Mouse (Mus musculus): ENCODE results near the gene Ugt2b5.
"Not testable (repeated sequence)": the region's sequence is repeated elsewhere in the genome, so short reads cannot be mapped to it uniquely, and the experiment has no call there.

Gene Ugt2b5

DNA sequence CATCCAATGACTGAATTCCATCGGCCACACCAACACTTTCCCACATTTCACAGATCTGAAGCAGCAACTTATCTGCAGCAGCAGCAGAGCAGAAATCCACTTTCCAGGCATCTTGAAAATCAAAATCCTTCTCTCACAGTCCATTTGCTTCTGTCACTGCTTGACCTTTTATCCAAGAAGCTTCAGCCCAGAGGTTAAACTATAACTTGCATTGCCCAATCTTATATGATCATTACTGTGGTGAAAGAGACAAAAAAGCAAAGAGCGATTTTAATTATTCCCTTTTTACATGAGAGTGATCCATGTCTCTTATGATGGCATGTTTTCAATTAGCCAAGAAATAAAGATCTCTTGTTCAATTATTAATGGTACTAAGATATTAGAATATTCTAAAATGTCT is at the start of gene Ugt2b5:
Gene Ugt2b5, minus strand, starts transcription at position 123 of the 400 bp plus-strand sequence.
- not testable (repeated sequence) for DNase-seq (ENCODE audit: extremely low spot score, low read depth, low spot score)

DNA sequence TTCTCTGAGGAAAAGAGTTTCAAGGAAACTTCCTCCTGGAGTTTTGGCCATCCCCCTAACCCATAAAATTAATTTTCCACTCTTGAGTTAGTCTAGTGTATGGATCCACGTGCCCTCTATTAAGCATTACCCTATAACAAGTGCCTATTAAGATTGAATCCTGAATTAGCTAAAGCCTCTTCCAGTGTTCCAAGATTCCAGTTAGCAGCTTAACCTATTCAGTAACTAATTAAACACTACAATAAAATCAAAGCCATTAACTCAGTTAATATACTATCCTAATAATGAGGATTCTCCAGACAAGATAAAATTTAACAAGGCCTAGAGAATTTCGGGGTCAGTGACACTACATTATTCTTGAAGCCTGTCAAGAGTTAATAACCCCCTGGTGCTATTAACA is 35.7 kb upstream of the Ugt2b5 start:
- DNase-seq (ENCODE audit: extremely low spot score, low read depth, low spot score) = not testable (repeated sequence)

DNA sequence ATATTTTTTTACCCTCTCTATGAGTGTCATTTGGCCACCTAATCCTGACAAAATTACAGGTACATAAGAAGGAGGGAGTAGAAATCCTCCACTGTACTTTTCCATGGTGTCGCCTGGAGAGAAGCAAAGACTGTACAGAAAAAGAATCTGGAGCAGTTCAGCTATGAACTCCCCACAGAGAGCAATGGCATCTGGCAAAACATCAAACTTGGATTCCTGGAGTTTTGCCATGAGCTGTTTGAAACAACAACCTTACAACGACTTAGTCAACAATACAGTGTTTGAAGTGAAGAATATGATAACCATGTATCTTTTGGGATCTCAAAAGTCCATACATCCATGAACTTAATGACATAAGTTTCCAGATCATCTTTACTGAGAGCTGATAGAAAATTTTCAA is 34.6 kb upstream of the Ugt2b5 start:
- no peak for DNase-seq (ENCODE audit: extremely low spot score, low read depth, low spot score)

DNA sequence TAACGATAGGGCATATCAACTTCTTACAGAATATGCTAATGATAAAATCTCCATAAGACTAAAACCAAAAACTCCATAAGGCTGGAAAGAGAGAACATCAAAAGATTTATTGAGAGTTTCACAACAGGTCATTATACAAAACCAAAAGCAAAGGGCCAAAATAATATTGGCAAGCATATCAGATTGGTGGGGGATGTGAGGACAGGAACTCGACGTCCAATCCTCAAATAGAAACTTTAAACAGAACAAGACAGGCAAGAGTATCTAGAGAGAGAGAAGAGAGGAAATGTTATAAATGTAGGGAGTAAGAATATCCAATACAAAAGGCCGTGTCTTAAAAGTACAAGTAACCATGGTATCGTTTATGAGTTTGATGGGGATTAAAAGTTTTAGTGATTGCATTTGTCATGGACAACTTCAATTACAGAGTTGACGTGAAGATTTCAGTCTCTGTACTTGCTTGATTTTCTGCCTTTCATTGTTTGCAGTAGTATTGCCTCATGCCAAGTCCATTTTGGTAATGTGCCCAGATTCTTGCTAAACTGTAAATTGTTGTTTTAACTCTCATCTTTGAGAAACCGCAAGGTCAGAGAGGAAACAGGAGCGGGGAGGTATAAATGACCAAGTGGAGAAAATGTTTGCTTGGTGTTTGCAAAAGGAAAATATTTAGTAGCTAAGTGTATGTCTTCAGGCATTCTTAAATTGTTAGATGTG is 7.8 kb upstream of the Ugt2b5 start:
- no peak for DNase-seq (ENCODE audit: extremely low spot score, low read depth, low spot score)

DNA sequence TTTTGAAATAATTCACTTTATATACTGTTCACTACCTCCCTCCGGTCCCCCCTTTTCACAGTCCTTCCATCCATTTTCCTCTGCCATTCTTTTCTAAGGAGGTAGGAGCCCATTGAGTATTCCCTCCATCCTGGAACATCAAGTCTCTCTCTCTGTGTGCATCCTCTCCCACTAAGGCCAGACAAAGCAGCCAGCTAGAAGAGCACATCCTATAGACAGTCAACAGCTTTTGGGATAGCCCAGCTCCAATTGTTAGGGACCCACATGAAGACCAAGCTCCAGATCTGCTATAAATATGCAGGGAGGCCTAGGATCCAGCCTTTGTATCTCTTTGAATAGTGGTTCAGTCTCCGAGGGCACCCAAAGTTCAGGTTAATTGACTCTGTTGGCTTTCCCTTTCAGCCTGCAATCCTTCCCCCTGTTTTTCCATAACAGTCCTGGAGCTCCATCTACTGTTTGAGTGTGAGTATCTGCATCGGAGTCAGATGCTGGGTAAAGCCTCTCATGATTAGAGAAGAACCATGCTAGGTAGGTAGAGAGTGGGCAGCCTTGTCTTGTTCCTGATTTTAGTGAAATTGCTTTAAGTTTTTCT is 2.8 kb upstream of the Ugt2b5 start:
- no peak for DNase-seq (ENCODE audit: extremely low spot score, low read depth, low spot score)

DNA sequence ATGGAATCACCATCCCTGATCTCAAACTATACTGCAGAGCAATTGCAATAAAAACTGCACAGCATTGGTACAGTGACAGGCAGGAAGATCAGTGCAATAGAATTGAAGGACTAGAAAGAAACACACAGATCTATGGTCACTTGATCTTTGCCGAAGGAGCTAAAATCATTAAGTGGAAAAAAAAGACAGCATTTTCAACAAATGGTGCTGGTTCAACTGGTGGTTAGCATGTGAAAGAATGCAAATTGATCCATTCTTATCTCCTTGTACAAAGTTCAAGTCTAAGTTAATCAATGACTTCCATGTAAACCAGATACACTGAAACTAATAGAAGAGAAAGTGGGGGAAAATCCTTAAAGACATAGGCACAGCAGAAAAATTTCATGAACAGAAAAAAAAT is 36.4 kb downstream of the Ugt2b5 start:
- DNase-seq (ENCODE audit: extremely low spot score, low read depth, low spot score) = not testable (repeated sequence)

DNA sequence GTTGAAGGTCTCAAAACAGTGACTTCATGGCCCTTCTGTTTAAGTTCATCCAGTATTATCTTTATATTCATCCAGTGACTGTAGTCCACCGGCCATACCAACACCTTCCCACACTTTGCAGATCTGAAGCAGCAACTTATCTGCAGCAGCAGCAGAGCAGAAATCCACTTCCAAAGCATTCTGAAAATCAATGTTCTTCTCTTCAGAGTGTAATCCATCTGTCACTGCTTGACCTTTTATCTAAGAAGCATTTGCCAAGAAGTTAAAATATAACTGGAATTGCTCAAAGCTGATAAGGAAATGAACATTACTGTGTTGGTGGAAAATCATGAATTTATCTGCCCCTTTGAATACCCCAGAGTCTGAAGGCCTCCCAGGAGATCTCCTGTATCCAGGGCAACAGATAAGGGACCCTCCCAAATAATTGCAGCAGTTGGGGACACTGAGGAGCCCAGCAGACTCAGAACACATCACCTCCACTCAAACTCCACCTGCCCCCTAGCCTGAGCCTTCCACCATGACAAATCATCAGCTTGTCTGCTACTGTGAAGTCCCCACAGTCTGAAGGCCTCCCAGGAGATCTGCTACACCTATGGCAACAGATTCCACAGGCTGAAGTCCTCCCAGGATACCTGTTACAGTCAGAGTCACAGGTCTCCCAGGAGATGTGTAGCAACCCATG is 47.6 kb downstream of the Ugt2b5 start, which contains the start of gene Ugt2b36:
Gene Ugt2b36, minus strand, starts transcription at position 210 of the 682 bp plus-strand sequence.
- DNase-seq (ENCODE audit: extremely low spot score, low read depth, low spot score) = no peak

DNA sequence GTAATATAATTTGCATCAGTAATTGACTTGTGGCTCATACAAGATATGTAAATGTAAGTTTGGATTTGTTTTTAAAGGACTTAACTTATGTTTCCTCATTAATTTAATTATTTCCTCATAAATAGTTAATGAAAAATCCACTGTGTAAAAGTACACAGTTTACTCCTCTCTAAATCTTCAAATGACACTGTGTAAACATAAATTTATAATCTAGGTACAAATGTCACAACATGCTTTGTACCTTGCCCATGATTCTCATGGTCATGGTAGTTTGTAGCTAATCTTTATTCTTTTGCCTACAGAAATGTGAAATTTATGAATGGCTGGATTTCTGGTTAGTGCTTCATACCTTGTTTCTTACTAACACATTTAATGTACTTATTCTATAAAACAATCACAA is 49.0 kb downstream of the Ugt2b5 start:
- DNase-seq (ENCODE audit: extremely low spot score, low read depth, low spot score) = no peak

DNA sequence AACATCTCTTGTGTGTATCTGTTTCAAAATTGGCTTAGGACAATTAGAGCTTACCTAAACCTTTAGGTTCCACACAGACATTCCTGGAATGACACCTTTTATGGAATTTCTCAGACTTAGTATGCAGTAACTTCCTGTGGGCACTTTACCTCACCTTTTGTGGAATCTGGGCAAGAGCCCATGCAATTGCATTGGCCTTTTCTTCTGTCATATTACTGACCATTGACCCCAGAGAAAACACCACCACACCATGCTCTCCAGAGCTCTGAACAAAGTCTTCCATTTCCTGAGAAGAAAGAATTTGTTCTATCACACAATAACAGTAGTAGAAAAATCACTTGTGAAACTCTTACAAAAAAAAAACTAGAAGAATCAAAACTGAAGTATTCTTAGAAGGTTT is 50.9 kb downstream of the Ugt2b5 start:
- DNase-seq (ENCODE audit: extremely low spot score, low read depth, low spot score) = no peak

DNA sequence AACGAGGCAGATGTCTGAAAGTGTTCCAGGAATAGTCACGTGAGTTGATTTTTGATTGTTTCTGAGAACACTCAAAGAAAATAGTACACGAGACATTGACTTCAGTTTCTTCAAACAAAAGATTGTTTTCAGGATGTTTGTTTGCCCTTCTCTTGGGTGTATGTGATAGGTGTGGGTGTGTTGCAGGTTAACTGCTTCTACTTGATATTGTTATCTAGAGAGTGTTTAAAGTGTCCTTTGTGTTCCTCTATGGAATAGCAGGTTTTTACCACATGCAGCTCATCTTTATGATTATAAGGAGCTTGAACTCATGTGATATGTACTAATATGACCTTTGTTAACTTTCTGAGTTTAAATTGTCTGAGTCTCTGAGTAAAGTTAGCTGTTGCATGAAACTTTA is 53.8 kb downstream of the Ugt2b5 start:
- no peak for DNase-seq (ENCODE audit: extremely low spot score, low read depth, low spot score)

Data from hindlimb bud, embryonic 11.5 days (tissue).